ENCODE assay signal across 27 mouse cellular contexts in the genomic region with DNA sequence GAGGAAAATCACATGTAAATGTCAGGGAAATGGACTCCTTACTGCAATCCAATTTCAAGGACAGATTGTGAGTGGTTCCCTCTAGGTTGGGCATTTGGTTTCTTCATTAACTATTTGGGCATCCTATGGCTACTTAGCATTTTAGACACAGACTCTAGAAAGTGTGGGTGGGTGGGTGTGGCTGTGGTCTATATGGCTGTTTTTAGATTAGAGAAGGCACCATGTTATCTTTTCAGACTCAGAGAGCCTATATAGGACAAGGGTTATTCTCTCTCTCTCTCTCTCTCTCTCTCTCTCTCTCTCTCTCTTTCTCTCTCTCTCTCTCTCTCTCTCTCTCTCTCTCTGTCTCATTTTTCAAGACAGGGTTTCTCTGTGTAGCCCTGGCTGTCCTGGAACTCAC. TPM values are rescaled to one million over a fixed set of nuclear protein-coding genes. Genes with fewer than 3 reads are reported as not detected.
DNase-seq lines count a peak whose midpoint lies in the region; ATAC-seq lines count a peak whose summit lies in the region.
"Had no signal": no experiment of that assay in that cellular context is flagged by ENCODE, and none has a peak within 500 bp of the region (broad histone marks: within the 10 kb centered on the region; RNA-seq: fewer than 3 reads in every experiment).

No protein-coding gene starts in this region.

- peaks cover 94% of the 10 kb centered on the region for H3K4me1 ChIP-seq in liver, embryonic 13.5 days (replicated peaks)

- peak; percentile 79 for DNase-seq in MEL-GATA-1-ER (ENCODE audit: extremely low read depth, low read depth)
- peak; percentile 77 for DNase-seq in c-Kit-positive CD71-positive TER-119-positive erythroid progenitor cells, embryonic 14.5 days (ENCODE audit: low spot score)
- no peak for DNase-seq in liver, embryonic 13.5 days
- no peak for DNase-seq in frontal cortex, postnatal 25 days (ENCODE audit: low spot score in 2 of 2)
- DNase-seq in gastrocnemius, postnatal 14 days = no peak
- DNase-seq in gastrocnemius, postnatal 10 days = no peak
- DNase-seq: adrenal gland, postnatal 25 days; cerebellum, adult 11-12 months; cerebellum, adult 9-11 months; embryo, embryonic 11 days; forebrain, postnatal 0 days; gastrocnemius, postnatal 25 days; heart, adult 2 months; kidney, adult 9 months; kidney, postnatal 10 days; layer of hippocampus, adult 9-11 months had no signal

- 0 out of 2 replicates have a peak overlapping the region, but pooled peaks have one; percentile 9 for H3K4me3 ChIP-seq in liver, embryonic 13.5 days (replicated peaks)
- H3K4me3 ChIP-seq: embryonic facial prominence, embryonic 12.5 days; forebrain, embryonic 12.5 days; heart, adult 2 months; heart, embryonic 12.5 days; limb, embryonic 10.5 days; limb, embryonic 15.5 days; lung, embryonic 15.5 days; midbrain, embryonic 12.5 days had no signal

- intact Hi-C loops in gastrocnemius, postnatal 14 days (cut with DNase I; ENCODE audit: low total_unique reads) = no loop called here

- peak overlapping the region; percentile 59 for H3K4me2 ChIP-seq in liver, embryonic 13.5 days
- H3K4me2 ChIP-seq: embryonic facial prominence, embryonic 12.5 days; forebrain, embryonic 12.5 days; heart, embryonic 12.5 days; hindbrain, embryonic 14.5 days; limb, embryonic 15.5 days; lung, embryonic 15.5 days; midbrain, embryonic 12.5 days had no signal

- H3K27me3 ChIP-seq in liver, embryonic 13.5 days = no peaks in the 10 kb centered on the region

- no peaks in the 10 kb centered on the region for H3K9me3 ChIP-seq in liver, embryonic 13.5 days (replicated peaks)
- H3K9me3 ChIP-seq: embryonic facial prominence, embryonic 12.5 days; forebrain, embryonic 12.5 days; heart, embryonic 12.5 days; limb, embryonic 10.5 days; limb, embryonic 15.5 days; lung, embryonic 15.5 days; midbrain, embryonic 12.5 days had no signal

- peak; percentile 78 for ATAC-seq in liver, embryonic 13.5 days (ENCODE audit: low read depth)
- 0 out of 2 replicates have a peak, but pooled peaks have one; percentile 14 for ATAC-seq in megakaryocyte progenitor cell, adult 5-6 weeks (replicated peaks; ENCODE audit: poor library complexity)
- ATAC-seq: forebrain, postnatal 0 days; intestine, postnatal 0 days; Patski had no signal

- no peaks in the 10 kb centered on the region for H3K36me3 ChIP-seq in liver, embryonic 13.5 days
- H3K36me3 ChIP-seq: embryonic facial prominence, embryonic 12.5 days; forebrain, embryonic 12.5 days; heart, embryonic 12.5 days; limb, embryonic 15.5 days; lung, embryonic 15.5 days; midbrain, embryonic 12.5 days had no signal

- H3K9ac ChIP-seq in liver, embryonic 13.5 days = peak overlapping the region; percentile 62
- H3K9ac ChIP-seq: embryonic facial prominence, embryonic 12.5 days; forebrain, embryonic 12.5 days; forebrain, postnatal 0 days; heart, embryonic 12.5 days; hindbrain, embryonic 14.5 days; limb, embryonic 15.5 days; lung, embryonic 15.5 days; midbrain, embryonic 12.5 days had no signal

- H3K27ac ChIP-seq in liver, embryonic 13.5 days = peak overlapping the region; percentile 92
- H3K27ac ChIP-seq: embryonic facial prominence, embryonic 12.5 days; forebrain, embryonic 12.5 days; heart, adult 2 months; hindbrain, embryonic 14.5 days; limb, embryonic 10.5 days; limb, embryonic 15.5 days; lung, embryonic 15.5 days; midbrain, embryonic 12.5 days had no signal

RNA-seq across cellular contexts. Expression of a gene that starts 20.5 kb away (rescaled TPM):
- polyA plus RNA-seq in liver, embryonic 13.5 days (2015; fragmentation: Nextera tagmentation; extraction: Ambion mirVana) = 31.6 and 34.2 TPM in 2 replicates
- 52.9 and 63.3 TPM in 2 replicates for total RNA-seq in megakaryocyte progenitor cell, adult 5-6 weeks (2015)
- 83.9 and 96.5 TPM in 2 replicates for total RNA-seq in megakaryocyte progenitor cell, adult 5-6 weeks (2017)
- 10 to 100 TPM; 38.0 to 38.5 TPM for total RNA-seq in gastrocnemius, postnatal 14 days (2021)
- total RNA-seq in gastrocnemius, postnatal 10 days (2021) = 10 to 100 TPM; 48.0 to 54.5 TPM

Comparison
In these comparisons a context has a peak if more than half of its experiments do, and no peak if none do; other contexts are left out.
1. DNase-seq: peak in MEL-GATA-1-ER (single experiment) and c-Kit-positive CD71-positive TER-119-positive erythroid progenitor cells, embryonic 14.5 days (single experiment); none in liver, embryonic 13.5 days (single experiment), frontal cortex, postnatal 25 days (0 of 2), gastrocnemius, postnatal 14 days (single experiment) and gastrocnemius, postnatal 10 days (single experiment).